Mouse (Mus musculus) forebrain, embryonic 13.5 days (tissue): ENCODE measurements around the gene Emg1. TPM values are rescaled to one million over a fixed set of nuclear protein-coding genes. Genes with fewer than 3 reads are reported as not detected.

ENCODE experiments used
- ATAC-seq: fragments of 200-750 bp; cut with Nextera tagmentation; 2 replicates; pipeline ENCODE4 v1.8.0; 2017
- H3K27ac ChIP-seq: fragments of 300-500 bp; sonication (generic); 2 replicates; pipeline ENCODE4 v1.5.1; 2015; ENCODE audit warnings: inconsistent platforms, mild to moderate bottlenecking, moderate library complexity
- H3K27me3 ChIP-seq: fragments of 300-500 bp; sonication (generic); 2 replicates; pipeline ENCODE4 v1.6.1; 2015; ENCODE audit warnings: mild to moderate bottlenecking, inconsistent platforms
- H3K36me3 ChIP-seq: fragments of 300-500 bp; sonication (generic); 2 replicates; pipeline ENCODE4 v1.6.1; 2015; ENCODE audit warnings: mild to moderate bottlenecking, inconsistent platforms; ENCODE audit not compliant: poor library complexity, severe bottlenecking
- H3K4me1 ChIP-seq: fragments of 300-500 bp; sonication (generic); 2 replicates; pipeline ENCODE4 v1.6.1; 2015; ENCODE audit warnings: inconsistent platforms
- H3K4me2 ChIP-seq: fragments of 300-500 bp; sonication (generic); 2 replicates; pipeline ENCODE4 v1.6.1; 2015; ENCODE audit warnings: inconsistent platforms, mild to moderate bottlenecking, moderate library complexity
- H3K4me3 ChIP-seq: fragments of 300-500 bp; sonication (generic); 2 replicates; pipeline ENCODE4 v1.5.1; 2015; ENCODE audit warnings: mild to moderate bottlenecking, inconsistent platforms
- H3K9ac ChIP-seq: fragments of 300-500 bp; sonication (generic); 2 replicates; pipeline ENCODE4 v1.6.1; 2015; ENCODE audit warnings: mild to moderate bottlenecking, inconsistent platforms
- H3K9me3 ChIP-seq: fragments of 300-500 bp; sonication (generic); replicated peaks from 2 replicates; pipeline ENCODE4 v1.6.1; 2016; ENCODE audit warnings: inconsistent platforms
- WGBS: fragments of 180-500 bp; shearing (Covaris S2); methylation state at CpG from one replicate; pipeline ENCODE4 v1.1.7; 2015; 5-methylcytosine and 5-hydroxymethylcytosine counted together
- polyA plus RNA-seq: library from polyadenylated mRNA; unstranded; fragments of >200 nt; fragmentation: Nextera tagmentation; extraction: Ambion mirVana; gene quantifications from 2 replicates; pipeline ENCODE4 v1.2.1, GENCODE M21; 2015

Emg1 gene
- polyA plus RNA-seq = 194 and 209 TPM in 2 replicates

DNA sequence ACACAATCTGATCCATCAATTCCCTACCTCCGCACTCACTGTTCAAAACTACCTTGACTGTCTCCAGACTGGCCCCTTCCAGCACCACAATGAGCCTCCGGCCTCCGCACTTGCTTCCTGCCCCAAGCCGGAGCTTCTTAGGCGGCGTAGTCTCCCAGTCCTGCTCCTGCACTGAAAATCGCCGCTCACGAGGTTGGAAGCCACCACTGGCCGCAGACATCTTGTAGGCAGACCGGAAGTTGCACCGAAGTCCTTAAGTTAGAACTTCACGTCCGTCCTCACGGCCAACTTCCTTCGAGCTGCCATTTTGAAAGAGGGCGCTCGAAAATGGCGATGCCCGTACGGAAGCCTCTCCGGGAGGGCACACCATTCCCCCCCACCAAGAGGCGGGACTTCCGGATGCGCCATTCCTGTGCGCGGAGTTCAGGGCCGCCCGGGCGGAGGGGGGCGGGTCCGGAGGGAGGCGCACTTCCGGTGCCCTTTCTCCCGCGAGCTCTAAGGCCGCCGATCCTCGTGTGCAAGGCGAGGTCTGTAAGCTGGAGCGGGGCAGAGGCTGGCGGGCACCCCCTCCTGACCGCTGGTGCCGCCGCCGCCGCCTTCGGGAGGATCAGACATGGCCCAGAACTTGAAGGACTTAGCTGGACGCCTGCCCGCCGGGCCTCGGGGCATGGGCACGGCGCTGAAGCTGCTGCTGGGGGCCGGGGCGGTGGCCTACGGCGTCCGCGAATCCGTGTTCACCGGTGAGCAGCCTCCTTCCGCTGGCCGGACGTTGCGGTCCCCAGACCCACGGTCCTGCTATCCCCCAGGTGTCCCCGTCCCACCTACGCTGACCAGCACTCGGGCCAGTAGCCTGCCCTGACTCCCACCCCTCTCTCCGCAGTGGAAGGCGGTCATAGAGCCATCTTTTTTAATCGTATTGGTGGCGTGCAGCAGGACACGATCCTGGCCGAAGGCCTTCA lies at the start of gene Emg1, which contains the start of gene Phb2:
TSS of gene Emg1 (minus strand) at position 355 of the 959 bp plus-strand sequence.
TSS of gene Phb2 (plus strand) at position 513 of the 959 bp plus-strand sequence.
- WGBS = under 1% methylated on average over 75 of the region's 76 CpGs
- peak within 1 kb of the TSS; percentile 99 for H3K4me2 ChIP-seq
- ATAC-seq = peak; percentile 97

DNA sequence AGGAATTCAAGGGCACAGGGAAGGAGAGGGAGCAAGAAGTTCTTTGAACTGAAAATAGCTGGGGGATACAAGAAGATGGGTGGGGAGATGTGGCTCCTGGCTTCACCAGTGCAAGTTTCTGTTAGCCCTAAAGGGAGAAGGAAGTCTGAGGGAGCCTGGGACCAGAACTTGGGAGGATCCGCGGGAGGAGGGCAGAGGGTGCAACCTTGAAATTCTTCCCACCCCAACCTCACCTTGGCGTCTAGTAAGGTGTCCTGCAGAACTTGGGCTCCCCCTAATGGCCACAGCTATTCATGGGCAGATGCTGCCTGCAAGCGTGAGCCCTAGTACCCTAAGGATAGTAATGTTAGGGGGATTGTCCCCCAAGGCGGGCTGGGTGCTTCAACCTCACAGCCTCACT lies 47.3 kb upstream of the Emg1 start:
- H3K4me2 ChIP-seq = peak overlapping the region; percentile 77
- peak overlapping the region; percentile 34; the same call in 1 of the 2 replicates for H3K9ac ChIP-seq
- WGBS = 2% methylated on average over 5 of the region's 5 CpGs
- peaks cover 39% of the 10 kb centered on the region for H3K4me1 ChIP-seq
- no peaks in the 10 kb centered on the region for H3K27me3 ChIP-seq
- no peak overlapping the region for H3K4me3 ChIP-seq
- H3K27ac ChIP-seq = peak overlapping the region; percentile 98
- no peaks in the 10 kb centered on the region for H3K9me3 ChIP-seq
- no peaks in the 10 kb centered on the region for H3K36me3 ChIP-seq
- 0 out of 2 replicates have a peak, but pooled peaks have one; percentile 3 for ATAC-seq

More for the DNA sequence above, at the start of gene Emg1, which contains the start of gene Phb2:
- Histone ChIP-seq H3K9me3 (no peaks in the 10 kb centered on the region), H3K4me1 (peaks cover 37% of the 10 kb centered on the region), H3K36me3 (peaks cover 56% of the 10 kb centered on the region), H3K27me3 (no peaks in the 10 kb centered on the region), H3K27ac (peak within 1 kb of the TSS; percentile 78), H3K4me3 (peak within 1 kb of the TSS; percentile 98), H3K9ac (peak within 1 kb of the TSS; percentile 94)

DNA sequence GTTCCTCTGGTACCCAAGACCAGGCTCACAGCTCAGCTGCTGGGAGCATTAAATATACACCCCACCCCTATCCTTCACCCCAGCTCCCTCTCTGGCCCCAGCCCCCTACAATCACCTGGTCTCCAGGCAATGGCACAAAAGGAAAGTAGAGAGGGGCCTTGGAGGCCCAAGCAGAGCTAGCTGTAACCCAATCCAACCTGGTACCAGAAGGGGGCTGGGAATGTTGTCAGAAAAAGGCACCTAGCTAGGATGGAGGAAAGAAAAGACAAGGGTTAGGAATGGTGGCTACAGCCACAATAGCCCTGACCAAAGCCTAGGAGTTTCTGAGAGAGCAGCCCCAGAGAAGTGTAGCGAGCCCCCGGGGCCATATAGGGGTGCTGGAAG lies 46.9 kb upstream of the Emg1 start:
- no peak for ATAC-seq
- H3K4me2 ChIP-seq = peak overlapping the region; percentile 77
- no peaks in the 10 kb centered on the region for H3K36me3 ChIP-seq
- peak overlapping the region; percentile 98 for H3K27ac ChIP-seq
- H3K9ac ChIP-seq = peak overlapping the region; percentile 34; the same call in 1 of the 2 replicates
- no peaks in the 10 kb centered on the region for H3K9me3 ChIP-seq
- WGBS = 43% methylated on average over 2 of the region's 2 CpGs
- no peaks in the 10 kb centered on the region for H3K27me3 ChIP-seq
- peaks cover 43% of the 10 kb centered on the region for H3K4me1 ChIP-seq
- H3K4me3 ChIP-seq = no peak overlapping the region

DNA sequence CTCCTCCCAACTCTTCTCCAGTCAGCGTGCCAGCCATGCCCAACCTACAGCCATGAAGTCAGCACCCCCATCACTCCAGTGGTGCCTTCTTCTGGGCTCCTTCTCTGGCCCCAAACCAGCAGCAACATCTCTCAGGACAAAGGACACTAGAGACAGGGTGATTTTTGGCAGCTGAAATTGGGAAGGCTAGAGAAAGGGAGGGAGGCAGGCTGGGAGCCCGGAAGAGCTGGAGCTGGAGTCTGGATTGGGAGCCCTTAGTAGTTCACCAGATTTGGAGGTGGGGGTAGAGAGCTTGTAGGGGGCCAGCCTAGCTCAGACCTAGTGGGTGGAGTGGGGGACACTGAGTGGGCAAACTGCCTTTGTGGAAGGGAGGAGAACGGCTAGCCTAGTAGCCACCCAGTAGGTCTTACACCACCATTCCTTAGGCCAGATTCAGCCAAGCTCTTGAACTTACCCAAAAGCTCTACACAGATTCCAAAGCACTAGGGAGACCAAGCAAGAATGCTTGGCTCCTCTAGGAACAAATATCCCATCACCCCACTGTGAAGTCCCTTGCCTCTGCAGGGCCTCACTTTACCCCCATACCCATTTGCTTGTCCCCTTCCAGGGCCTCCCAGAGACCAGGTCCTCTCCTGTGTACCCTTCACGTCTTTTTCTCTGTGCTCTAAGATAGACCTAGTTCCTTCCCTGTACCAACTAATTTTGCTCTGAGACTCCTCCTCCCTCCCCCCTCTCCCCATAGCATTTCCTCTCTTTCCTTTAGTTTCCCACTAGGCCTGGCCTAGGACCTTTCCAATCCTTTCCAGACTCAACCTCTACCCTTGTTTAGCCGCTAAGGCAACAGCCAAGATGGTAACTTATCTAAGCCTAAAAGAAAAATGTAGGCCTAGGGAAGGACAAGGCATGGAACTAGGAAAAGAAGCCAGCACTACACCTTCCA lies 46.2 kb upstream of the Emg1 start:
- peak; percentile 14 for ATAC-seq
- no peaks in the 10 kb centered on the region for H3K27me3 ChIP-seq
- no peaks in the 10 kb centered on the region for H3K9me3 ChIP-seq
- peak overlapping the region; percentile 98 for H3K27ac ChIP-seq
- peak overlapping the region; percentile 78 for H3K4me3 ChIP-seq
- H3K9ac ChIP-seq = peak overlapping the region; percentile 97
- peaks cover 50% of the 10 kb centered on the region for H3K4me1 ChIP-seq
- H3K4me2 ChIP-seq = peak overlapping the region; percentile 77
- H3K36me3 ChIP-seq = no peaks in the 10 kb centered on the region
- 26% methylated on average over 5 of the region's 5 CpGs for WGBS

DNA sequence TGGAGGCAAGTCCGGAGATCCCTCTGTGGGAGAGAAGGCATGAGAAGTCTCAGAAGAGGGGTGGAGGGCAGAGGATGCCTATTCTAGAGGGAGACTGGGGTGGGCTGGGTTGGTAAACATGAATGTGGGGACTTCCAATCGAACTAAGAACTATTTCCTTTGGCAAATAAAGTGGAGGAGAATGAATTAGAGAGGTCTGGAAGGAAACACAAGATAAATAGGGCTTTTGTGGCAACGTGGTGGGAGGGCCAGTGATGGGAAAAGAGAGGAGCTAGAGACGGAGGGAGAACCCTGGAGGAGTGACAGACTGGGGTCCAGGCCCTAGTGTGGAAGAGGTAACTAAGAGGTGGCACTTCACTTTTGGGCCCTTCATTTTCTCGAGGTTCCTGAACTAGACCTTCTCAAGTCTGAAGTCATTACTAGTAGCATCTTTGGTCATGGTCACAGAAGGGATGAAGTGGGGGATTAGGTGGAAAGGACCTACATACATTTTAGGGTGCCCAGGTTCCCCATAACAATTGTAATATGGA lies 45.4 kb upstream of the Emg1 start:
- H3K4me1 ChIP-seq = peaks cover 54% of the 10 kb centered on the region
- peak overlapping the region; percentile 77 for H3K4me2 ChIP-seq
- no peaks in the 10 kb centered on the region for H3K9me3 ChIP-seq
- WGBS = 4% methylated on average over 5 of the region's 5 CpGs
- peaks cover 3% of the 10 kb centered on the region; the same call in 1 of the 2 replicates for H3K36me3 ChIP-seq
- H3K27me3 ChIP-seq = no peaks in the 10 kb centered on the region
- peak overlapping the region; percentile 98 for H3K27ac ChIP-seq
- H3K9ac ChIP-seq = peak overlapping the region; percentile 97
- no peak for ATAC-seq
- peak overlapping the region; percentile 78 for H3K4me3 ChIP-seq

DNA sequence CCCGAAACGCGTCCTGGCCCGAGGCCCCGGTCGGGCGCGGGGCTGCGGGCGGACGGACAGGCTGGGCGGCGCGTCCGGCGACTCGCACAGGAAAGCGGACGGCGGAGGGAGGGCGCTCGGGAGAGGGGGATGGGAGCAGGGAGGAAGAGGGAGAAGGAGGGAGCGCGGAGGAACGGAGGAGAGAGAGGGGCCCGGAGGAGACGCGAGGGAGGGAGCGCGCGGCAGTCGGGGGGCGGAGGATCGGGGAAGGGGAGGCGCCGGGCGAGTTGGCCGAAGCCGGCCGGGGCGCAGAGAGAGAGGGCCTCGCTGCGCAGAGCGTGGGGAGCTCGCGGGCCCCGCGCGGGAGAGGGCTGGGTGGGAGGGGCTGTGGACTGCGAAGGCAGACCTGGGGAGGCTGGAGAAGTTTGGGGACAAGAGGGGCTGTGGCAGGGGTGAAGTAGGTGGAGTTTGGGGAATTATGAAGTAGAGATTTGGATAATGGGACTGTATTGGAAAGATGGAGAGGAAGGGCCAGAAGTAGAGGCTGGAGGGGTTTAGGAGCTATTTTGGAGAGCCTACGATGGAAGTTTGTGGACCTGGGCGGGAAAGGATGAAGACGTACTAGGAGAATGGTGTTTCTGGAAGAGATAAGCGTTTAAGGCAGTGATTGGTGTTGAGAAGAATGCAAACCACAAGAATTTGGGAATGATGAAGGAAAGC lies 44.8 kb upstream of the Emg1 start:
- peak; percentile 72 for ATAC-seq
- peaks cover 54% of the 10 kb centered on the region for H3K4me1 ChIP-seq
- no peaks in the 10 kb centered on the region for H3K9me3 ChIP-seq
- no peaks in the 10 kb centered on the region for H3K27me3 ChIP-seq
- H3K27ac ChIP-seq = peak overlapping the region; percentile 98
- peak overlapping the region; percentile 77 for H3K4me2 ChIP-seq
- H3K36me3 ChIP-seq = peaks cover 9% of the 10 kb centered on the region; the same call in 1 of the 2 replicates
- WGBS = 0% methylated on average over 50 of the region's 54 CpGs
- H3K9ac ChIP-seq = peak overlapping the region; percentile 97
- peak overlapping the region; percentile 78 for H3K4me3 ChIP-seq

DNA sequence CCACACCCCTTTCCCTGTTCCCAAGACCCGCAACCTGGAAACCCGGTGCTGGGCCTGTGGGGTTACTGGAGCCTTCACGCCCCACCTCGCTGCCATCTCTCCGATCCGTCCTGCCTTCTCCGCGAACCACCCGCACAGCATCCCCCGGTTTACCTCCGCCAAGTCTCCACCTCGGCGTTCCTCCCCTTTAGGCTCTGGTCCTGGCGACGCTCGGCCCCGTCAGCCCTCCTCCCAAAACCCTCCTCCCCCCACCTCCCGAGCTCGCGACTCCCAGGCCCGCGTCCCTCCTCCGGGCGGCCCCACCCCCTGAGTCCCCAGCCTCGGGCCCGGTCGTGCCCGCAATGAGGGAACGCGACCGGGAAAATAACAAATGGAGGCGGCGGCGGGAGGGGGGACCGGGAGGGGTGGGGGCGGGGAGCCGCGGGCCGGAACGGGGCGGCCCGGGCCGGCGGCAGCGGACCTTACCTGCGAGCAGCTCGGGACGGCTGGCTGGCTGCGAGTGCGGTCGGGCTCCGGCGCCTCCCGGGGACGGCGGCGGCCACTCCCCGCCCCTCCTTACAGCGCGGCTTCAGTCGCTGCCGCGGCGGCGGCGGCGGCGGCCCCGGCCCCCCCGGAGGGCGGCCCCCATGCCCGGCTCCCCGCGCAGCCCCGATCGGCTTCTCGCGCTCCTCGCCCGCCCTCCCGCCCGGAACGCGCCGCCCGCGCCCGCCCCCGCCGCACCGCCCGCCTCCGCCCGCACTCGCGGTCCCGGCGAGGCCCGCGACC lies 44.0 kb upstream of the Emg1 start, which contains the start of the genes Gm45234 and Atn1:
TSS of gene Gm45234 (minus strand) at position 191 of the 765 bp plus-strand sequence.
TSS of gene Atn1 (minus strand) at position 694 of the 765 bp plus-strand sequence.
- Histone ChIP-seq H3K9ac (peak within 1 kb of the TSS; percentile 97), H3K27ac (peak within 1 kb of the TSS; percentile 98), H3K4me3 (peak within 1 kb of the TSS; percentile 78), H3K27me3 (no peaks in the 10 kb centered on the region), H3K4me1 (peaks cover 54% of the 10 kb centered on the region), H3K9me3 (no peaks in the 10 kb centered on the region), H3K36me3 (peaks cover 13% of the 10 kb centered on the region; the same call in 1 of the 2 replicates), H3K4me2 (peak within 1 kb of the TSS; percentile 77)
- peak; percentile 62 for ATAC-seq
- under 1% methylated on average over 34 of the region's 100 CpGs for WGBS

DNA sequence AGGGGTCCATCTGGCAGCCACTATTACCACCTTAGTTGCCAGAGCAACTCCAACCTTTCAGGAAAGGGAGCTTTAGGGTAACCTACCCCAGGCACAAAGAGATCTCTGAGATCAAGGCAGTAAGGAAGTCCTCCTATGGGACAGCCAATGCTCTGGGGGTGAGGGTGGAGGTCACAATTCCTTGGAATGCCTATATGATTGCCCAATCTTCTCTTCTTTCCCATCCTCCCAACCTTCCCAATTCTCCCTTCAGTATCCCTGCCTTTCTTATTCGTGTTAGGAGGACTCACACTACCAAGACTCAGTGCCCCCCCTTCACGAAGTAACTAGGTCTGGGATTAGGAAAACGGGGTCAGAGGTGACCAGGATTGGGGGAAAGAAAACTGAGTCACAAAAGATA lies 43.3 kb upstream of the Emg1 start:
- Histone ChIP-seq H3K27ac (peak overlapping the region; percentile 98), H3K9ac (peak overlapping the region; percentile 97), H3K4me1 (peaks cover 54% of the 10 kb centered on the region), H3K4me3 (peak overlapping the region; percentile 78), H3K27me3 (no peaks in the 10 kb centered on the region), H3K36me3 (peaks cover 14% of the 10 kb centered on the region; the same call in 1 of the 2 replicates), H3K4me2 (peak overlapping the region; percentile 77), H3K9me3 (no peaks in the 10 kb centered on the region)
- WGBS = 3% methylated on average over 3 of the region's 3 CpGs
- ATAC-seq = no peak

DNA sequence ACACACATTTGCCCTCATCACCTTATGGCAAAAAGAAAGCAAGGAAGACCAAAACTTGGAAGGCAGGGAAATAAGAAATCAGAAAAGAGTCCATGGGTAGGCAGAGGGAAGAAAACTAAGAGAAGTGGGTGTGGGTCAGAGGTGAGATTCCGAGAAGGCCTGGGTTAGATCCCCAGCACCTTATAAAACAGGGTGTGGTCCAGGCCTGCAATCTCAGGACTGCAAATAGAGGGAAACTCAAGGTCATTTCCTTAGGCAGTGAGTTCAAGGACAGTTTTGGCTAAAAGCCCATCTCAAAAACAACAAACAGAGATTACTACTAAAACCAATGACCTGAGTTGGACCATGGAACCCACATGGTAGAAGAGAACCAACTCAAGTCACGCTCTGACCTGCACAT lies 41.9 kb upstream of the Emg1 start:
- Histone ChIP-seq H3K9ac (no peak overlapping the region), H3K27me3 (no peaks in the 10 kb centered on the region), H3K4me3 (no peak overlapping the region), H3K9me3 (no peaks in the 10 kb centered on the region), H3K27ac (no peak overlapping the region), H3K4me2 (no peak overlapping the region), H3K4me1 (peaks cover 47% of the 10 kb centered on the region), H3K36me3 (peaks cover 29% of the 10 kb centered on the region)
- no peak for ATAC-seq
- 95% methylated on average over 2 of the region's 2 CpGs for WGBS

DNA sequence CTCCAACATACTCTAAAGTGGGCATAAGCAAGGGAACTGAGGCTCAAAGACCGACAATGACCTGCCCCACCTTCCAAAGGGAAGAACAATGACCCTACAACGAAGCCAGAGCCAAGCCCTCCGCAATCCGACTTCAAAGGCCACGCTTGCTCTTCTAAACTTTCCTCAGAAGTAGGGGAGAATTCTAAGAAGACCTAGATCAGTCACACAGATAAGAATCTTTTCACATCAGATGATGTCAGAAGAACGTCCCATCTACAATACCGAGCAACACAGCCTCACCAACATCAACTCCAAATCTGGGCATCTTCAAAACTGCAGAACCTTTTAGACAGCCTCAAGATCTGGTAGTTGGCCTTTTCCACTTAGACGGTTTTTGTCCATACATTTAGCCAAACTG lies 38.4 kb upstream of the Emg1 start:
- 86% methylated on average over 8 of the region's 8 CpGs for WGBS
- ATAC-seq = no peak
- H3K27me3 ChIP-seq = no peaks in the 10 kb centered on the region
- H3K27ac ChIP-seq = no peak overlapping the region
- H3K36me3 ChIP-seq = peaks cover 53% of the 10 kb centered on the region
- H3K9me3 ChIP-seq = no peaks in the 10 kb centered on the region
- H3K4me3 ChIP-seq = no peak overlapping the region
- no peak overlapping the region for H3K9ac ChIP-seq
- H3K4me1 ChIP-seq = peaks cover 43% of the 10 kb centered on the region
- no peak overlapping the region for H3K4me2 ChIP-seq
